Mouse (Mus musculus): ENCODE results near the gene Dync1i1. TPM values are rescaled to one million over a fixed set of nuclear protein-coding genes. Genes with fewer than 3 reads are reported as not detected.
"Not testable (repeated sequence)": the region's sequence is repeated elsewhere in the genome, so short reads cannot be mapped to it uniquely, and the experiment has no call there.

The Dync1i1 gene
- polyA plus RNA-seq (2016; fragmentation: Nextera tagmentation; extraction: Ambion mirVana): 11.8 and 16.2 TPM in 2 replicates

DNA sequence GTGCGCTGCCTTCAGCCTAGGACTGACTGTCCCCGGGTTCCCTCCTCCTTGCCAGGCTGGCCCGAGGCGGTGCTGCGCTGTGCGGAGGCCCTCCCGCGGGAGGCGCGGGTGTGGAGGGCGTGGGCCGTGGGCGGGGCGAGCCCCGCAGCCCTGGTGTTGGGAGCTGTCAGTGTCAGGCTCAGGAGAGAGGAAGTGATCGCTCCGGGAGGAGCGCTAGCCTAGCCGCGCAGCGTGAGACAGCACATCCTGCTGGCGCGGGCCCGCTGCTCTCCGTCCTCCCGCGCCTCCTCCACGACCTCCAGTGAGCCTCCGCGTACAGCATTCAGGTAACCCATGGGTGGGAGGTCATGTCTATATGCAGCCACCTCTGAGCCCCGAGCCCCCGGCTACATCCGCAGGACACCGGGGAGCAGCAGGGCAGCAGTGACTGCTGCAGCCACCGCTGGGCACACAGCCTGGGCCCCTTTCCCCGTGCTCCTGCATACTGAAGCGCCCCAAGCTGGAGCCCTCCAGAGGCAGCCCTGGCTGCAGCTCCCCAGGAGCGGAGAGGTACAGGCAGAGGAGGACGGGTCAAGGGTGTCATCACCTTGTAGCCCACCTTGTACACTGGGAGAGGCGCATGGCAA is at the start of gene Dync1i1:
TSS of gene Dync1i1 (plus strand) at position 29 of the 626 bp plus-strand sequence.
- WGBS: 1% methylated on average over 40 of the region's 40 CpGs
- H3K4me2 ChIP-seq (replicated peaks): peak within 1 kb of the TSS; percentile 89
- H3K4me3 ChIP-seq: peak within 1 kb of the TSS; percentile 46
- no peaks in the 10 kb centered on the region for H3K36me3 ChIP-seq
- H3K4me1 ChIP-seq: peaks cover 9% of the 10 kb centered on the region
- peak within 1 kb of the TSS; percentile 61 for H3K9ac ChIP-seq
- 0 out of 2 replicates have a peak, but pooled peaks cover 8% of the 10 kb centered on the region for H3K27me3 ChIP-seq (replicated peaks)
- H3K27ac ChIP-seq: no peak within 1 kb of the TSS
- H3K9me3 ChIP-seq: no peaks in the 10 kb centered on the region
- peak; percentile 94 for ATAC-seq (ENCODE audit: low FRiP score, low read depth)

GRCm38 (mm10) chr6:5679738-5680137 is 45.7 kb upstream of the Dync1i1 start:
- WGBS: 99% methylated on average over 3 of the region's 3 CpGs
- H3K27me3 ChIP-seq (replicated peaks): no peaks in the 10 kb centered on the region

GRCm38 (mm10) chr6:5701826-5702225 is 23.6 kb upstream of the Dync1i1 start:
- Histone ChIP-seq H3K27ac (no peak overlapping the region), H3K4me2 (replicated peaks) (no peak overlapping the region), H3K9me3 (no peaks in the 10 kb centered on the region), H3K9ac (no peak overlapping the region), H3K4me1 (no peaks in the 10 kb centered on the region), H3K27me3 (replicated peaks) (no peaks in the 10 kb centered on the region), H3K4me3 (no peak overlapping the region), H3K36me3 (no peaks in the 10 kb centered on the region)
- WGBS: 90% methylated on average over 2 of the region's 2 CpGs
- ATAC-seq (ENCODE audit: low FRiP score, low read depth): no peak

More at GRCm38 (mm10) chr6:5679738-5680137, 45.7 kb upstream of the Dync1i1 start:
- Histone ChIP-seq H3K4me3 (no peak overlapping the region), H3K36me3 (no peaks in the 10 kb centered on the region), H3K4me2 (replicated peaks) (no peak overlapping the region), H3K9ac (no peak overlapping the region), H3K9me3 (no peaks in the 10 kb centered on the region), H3K27ac (no peak overlapping the region), H3K4me1 (no peaks in the 10 kb centered on the region)
- ATAC-seq (ENCODE audit: low FRiP score, low read depth): no peak

GRCm38 (mm10) chr6:5707894-5708293 is 17.5 kb upstream of the Dync1i1 start:
- WGBS: 38% methylated on average over 3 of the region's 3 CpGs

DNA sequence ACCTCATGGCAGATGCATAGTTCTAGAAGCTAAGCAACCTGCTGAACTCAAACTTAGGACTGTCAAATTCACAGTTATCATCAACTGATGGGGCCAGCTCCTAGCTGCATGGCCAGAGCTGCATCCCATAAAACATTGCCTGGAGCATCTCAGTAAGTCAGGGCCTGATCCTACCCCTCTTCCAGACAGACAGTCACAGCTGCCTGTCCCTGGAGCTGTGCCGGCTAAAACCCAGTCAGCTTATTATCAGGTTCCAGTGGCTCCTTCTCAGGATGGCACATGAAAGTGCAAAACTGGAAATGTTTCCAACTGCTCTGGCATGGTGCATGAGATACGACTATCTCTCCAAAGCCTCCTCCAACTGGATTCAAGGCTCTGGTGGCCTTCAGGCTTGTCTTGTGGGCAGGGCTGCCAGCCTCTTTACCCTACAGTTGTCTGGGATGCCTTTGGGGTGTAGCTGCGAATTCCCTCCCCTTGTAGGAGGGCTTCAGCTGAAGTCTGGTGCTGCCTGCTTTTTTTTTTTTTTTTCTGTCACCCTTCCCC is 15.3 kb upstream of the Dync1i1 start:
- 81% methylated on average over 3 of the region's 3 CpGs for WGBS
- ATAC-seq (ENCODE audit: low FRiP score, low read depth): no peak
- Histone ChIP-seq H3K36me3 (no peaks in the 10 kb centered on the region), H3K27ac (no peak overlapping the region), H3K27me3 (replicated peaks) (no peaks in the 10 kb centered on the region), H3K4me1 (no peaks in the 10 kb centered on the region), H3K4me3 (no peak overlapping the region), H3K4me2 (replicated peaks) (no peak overlapping the region), H3K9me3 (no peaks in the 10 kb centered on the region), H3K9ac (no peak overlapping the region)

More at GRCm38 (mm10) chr6:5707894-5708293, 17.5 kb upstream of the Dync1i1 start:
- not testable (repeated sequence) for ATAC-seq (ENCODE audit: low FRiP score, low read depth); H3K4me2 ChIP-seq (replicated peaks); H3K27me3 ChIP-seq (replicated peaks); H3K36me3 ChIP-seq; H3K4me1 ChIP-seq; H3K27ac ChIP-seq; H3K9me3 ChIP-seq; H3K4me3 ChIP-seq; H3K9ac ChIP-seq

DNA sequence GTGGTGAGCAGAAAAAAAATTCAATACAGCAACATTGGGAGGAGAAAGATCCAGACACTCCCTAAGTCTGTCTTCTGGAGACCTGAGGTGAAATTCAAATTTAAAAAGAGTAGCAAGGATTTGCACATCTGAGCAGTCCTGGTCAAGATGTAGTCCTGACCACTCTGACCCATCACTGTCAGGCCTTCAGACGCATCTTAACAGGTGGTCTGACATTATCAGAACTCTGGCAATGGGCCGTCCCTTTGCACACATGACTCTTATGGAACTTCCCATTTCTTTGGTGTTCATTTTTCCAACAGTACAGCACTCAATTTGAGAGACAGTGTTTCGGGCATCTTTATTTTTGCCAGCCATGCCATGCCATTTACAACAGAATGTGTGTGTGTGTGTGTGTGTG is 12.8 kb upstream of the Dync1i1 start:
- H3K36me3 ChIP-seq: no peaks in the 10 kb centered on the region
- no peak for ATAC-seq (ENCODE audit: low FRiP score, low read depth)
- no peaks in the 10 kb centered on the region for H3K9me3 ChIP-seq
- H3K27ac ChIP-seq: no peak overlapping the region
- H3K27me3 ChIP-seq (replicated peaks): no peaks in the 10 kb centered on the region
- 92% methylated on average over 3 of the region's 3 CpGs for WGBS
- no peak overlapping the region for H3K9ac ChIP-seq
- no peak overlapping the region for H3K4me2 ChIP-seq (replicated peaks)
- H3K4me1 ChIP-seq: no peaks in the 10 kb centered on the region
- H3K4me3 ChIP-seq: no peak overlapping the region

DNA sequence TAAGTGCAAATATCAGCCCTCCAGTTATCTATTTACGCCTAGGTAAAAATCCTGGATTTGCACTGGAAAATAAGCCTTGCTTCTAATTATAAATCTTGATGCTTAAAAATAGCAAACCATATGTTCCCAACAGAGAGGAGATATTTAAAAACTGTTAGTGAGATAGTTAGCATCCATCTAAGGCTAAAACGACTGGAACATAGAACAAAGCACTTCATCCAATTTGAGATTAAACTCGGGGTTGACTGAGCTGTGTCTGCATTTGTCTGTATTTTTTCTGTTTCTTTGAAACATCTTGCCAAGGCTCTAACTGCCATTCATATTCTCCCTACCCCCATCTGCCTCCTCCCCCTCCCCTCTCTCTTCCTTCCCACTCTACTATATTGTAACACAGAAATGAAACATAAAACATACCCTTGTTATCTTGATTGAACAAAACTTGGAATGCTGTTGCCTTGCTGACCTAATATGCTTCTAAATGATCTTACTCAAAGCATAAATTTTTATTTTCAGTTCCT is 10.3 kb upstream of the Dync1i1 start:
- Histone ChIP-seq H3K27ac (no peak overlapping the region), H3K4me3 (no peak overlapping the region), H3K9ac (no peak overlapping the region), H3K27me3 (replicated peaks) (no peaks in the 10 kb centered on the region), H3K4me1 (no peaks in the 10 kb centered on the region), H3K4me2 (replicated peaks) (no peak overlapping the region), H3K9me3 (no peaks in the 10 kb centered on the region), H3K36me3 (no peaks in the 10 kb centered on the region)
- ATAC-seq (ENCODE audit: low FRiP score, low read depth): no peak
- WGBS: 86% methylated on average over 3 of the region's 3 CpGs

DNA sequence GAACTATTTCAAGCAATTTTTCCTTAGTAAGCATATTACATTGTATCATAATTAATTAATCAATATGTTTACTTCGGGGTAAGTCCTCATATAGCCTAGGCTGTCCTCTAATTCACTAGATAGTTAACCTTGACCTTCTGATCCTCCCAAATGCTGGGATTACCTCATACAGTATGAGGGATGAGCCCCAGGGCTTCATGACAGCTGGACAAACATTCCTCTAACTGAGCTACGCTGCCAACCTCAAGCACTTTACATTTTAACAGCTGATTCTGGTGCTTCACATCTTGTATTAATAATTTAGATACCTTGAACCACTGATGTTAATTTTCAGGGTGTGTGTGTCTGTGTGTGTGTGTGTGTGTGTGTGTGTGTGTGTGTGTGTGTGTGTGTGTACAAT is 6.5 kb upstream of the Dync1i1 start:
- ATAC-seq (ENCODE audit: low FRiP score, low read depth): no peak
- no peaks in the 10 kb centered on the region for H3K9me3 ChIP-seq
- no peaks in the 10 kb centered on the region for H3K4me1 ChIP-seq
- no peak overlapping the region for H3K27ac ChIP-seq
- H3K4me2 ChIP-seq (replicated peaks): no peak overlapping the region
- 72% methylated on average over 2 of the region's 2 CpGs for WGBS
- no peaks in the 10 kb centered on the region for H3K36me3 ChIP-seq
- no peaks in the 10 kb centered on the region for H3K27me3 ChIP-seq (replicated peaks)
- no peak overlapping the region for H3K9ac ChIP-seq
- no peak overlapping the region for H3K4me3 ChIP-seq

DNA sequence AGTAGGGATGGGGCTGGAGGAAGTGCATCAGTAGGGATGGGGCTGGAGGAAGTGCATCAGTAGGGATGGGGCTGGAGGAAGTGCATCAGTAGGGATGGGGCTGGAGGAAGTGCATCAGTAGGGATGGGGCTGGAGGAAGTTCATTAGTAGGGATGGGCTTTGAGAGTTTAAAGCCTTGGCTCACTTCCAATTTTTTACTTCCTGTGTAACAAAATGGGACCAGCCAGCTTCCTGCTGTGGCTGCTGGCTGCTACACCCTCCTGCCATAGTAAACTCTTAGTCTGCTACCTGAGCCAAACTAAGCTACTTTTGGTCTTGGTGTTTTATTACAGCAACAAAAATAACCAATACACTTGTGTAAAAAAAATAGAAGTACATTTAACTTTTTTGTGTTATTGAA is 4.7 kb upstream of the Dync1i1 start:
- not testable (repeated sequence) for H3K4me2 ChIP-seq (replicated peaks); H3K4me3 ChIP-seq; H3K9me3 ChIP-seq; ATAC-seq (ENCODE audit: low FRiP score, low read depth); H3K27ac ChIP-seq; H3K4me1 ChIP-seq; H3K36me3 ChIP-seq; H3K9ac ChIP-seq; H3K27me3 ChIP-seq (replicated peaks)

- no peak overlapping the region for H3K9ac ChIP-seq
- no peak overlapping the region for H3K4me2 ChIP-seq (replicated peaks)
- no peak overlapping the region for H3K27ac ChIP-seq
- H3K27me3 ChIP-seq (replicated peaks): 0 out of 2 replicates have a peak, but pooled peaks cover 8% of the 10 kb centered on the region
- H3K4me3 ChIP-seq: no peak overlapping the region
- H3K36me3 ChIP-seq: no peaks in the 10 kb centered on the region
- WGBS: 87% methylated on average over 1 of the region's 1 CpGs
- ATAC-seq (ENCODE audit: low FRiP score, low read depth): no peak
- H3K4me1 ChIP-seq: peaks cover 9% of the 10 kb centered on the region
- no peaks in the 10 kb centered on the region for H3K9me3 ChIP-seq
Measured at GRCm38 (mm10) chr6:5723986-5724385, 1.5 kb upstream of the Dync1i1 start.

DNA sequence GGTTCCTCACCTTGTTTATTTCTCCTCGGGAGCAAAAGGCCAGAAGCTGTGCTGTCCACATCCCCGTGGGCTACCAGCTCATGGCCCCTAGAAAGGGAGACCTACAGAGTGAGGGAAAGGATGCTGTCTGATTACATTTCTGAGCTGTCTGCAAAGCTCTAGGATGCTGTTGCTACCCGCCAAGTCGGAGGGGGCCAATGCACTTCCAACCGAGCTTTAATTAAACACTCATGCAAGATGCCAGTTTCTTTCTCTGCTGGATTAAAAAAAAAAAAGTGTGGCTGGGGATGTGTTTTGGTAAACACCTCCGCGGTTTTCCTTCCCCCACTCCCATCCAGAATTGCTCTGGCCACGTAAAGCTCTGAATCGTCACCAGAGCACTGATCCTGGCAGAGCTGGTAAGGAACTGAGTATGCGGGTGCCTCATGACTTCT is 815 bp downstream of the Dync1i1 start:
- 0 out of 2 replicates have a peak, but pooled peaks cover 8% of the 10 kb centered on the region for H3K27me3 ChIP-seq (replicated peaks)
- peak overlapping the region; percentile 89 for H3K4me2 ChIP-seq (replicated peaks)
- H3K36me3 ChIP-seq: no peaks in the 10 kb centered on the region
- peaks cover 9% of the 10 kb centered on the region for H3K4me1 ChIP-seq
- H3K4me3 ChIP-seq: peak overlapping the region; percentile 46
- no peak overlapping the region for H3K27ac ChIP-seq
- H3K9ac ChIP-seq: peak overlapping the region; percentile 61
- 6% methylated on average over 10 of the region's 10 CpGs for WGBS
- ATAC-seq (ENCODE audit: low FRiP score, low read depth): peak; percentile 74
- no peaks in the 10 kb centered on the region for H3K9me3 ChIP-seq

- Histone ChIP-seq H3K27ac (no peak overlapping the region), H3K9me3 (no peaks in the 10 kb centered on the region), H3K4me2 (replicated peaks) (no peak overlapping the region), H3K36me3 (no peaks in the 10 kb centered on the region), H3K9ac (no peak overlapping the region), H3K27me3 (replicated peaks) (no peaks in the 10 kb centered on the region), H3K4me1 (no peaks in the 10 kb centered on the region), H3K4me3 (no peak overlapping the region)
- 88% methylated on average over 3 of the region's 3 CpGs for WGBS
- no peak for ATAC-seq (ENCODE audit: low FRiP score, low read depth)
Measured at GRCm38 (mm10) chr6:5733217-5733616, 7.8 kb downstream of the Dync1i1 start.

DNA sequence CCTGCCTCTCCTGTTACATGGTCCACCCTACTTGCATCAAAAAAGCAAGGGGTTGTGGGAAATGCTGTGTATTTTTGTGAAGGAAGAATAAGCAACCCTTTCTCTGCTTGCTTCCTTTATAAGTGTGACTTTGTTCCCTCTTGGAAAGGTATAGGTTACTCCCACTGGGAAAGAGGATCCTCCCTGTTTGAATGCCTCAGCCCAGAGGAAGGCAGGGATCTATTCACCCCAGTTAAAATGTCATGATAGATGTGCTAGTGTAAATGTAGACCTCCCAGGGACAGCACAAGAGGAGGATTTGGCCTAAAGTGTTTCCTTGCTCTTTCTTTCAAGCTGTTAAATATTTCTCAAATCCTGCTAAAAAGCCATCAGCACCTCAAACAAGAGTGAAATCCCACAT is 9.0 kb downstream of the Dync1i1 start:
- H3K27me3 ChIP-seq (replicated peaks): no peaks in the 10 kb centered on the region
- H3K9me3 ChIP-seq: no peaks in the 10 kb centered on the region
- no peak for ATAC-seq (ENCODE audit: low FRiP score, low read depth)
- no peak overlapping the region for H3K9ac ChIP-seq
- H3K4me3 ChIP-seq: no peak overlapping the region
- H3K4me2 ChIP-seq (replicated peaks): no peak overlapping the region
- H3K27ac ChIP-seq: no peak overlapping the region
- H3K4me1 ChIP-seq: no peaks in the 10 kb centered on the region
- H3K36me3 ChIP-seq: no peaks in the 10 kb centered on the region

All from neural tube, embryonic 12.5 days (tissue).